Comparison of ENCODE assay signal across 11 mouse cellular contexts in genomic region chr4:34465845-34466244, GRCm38 (mm10).
DNase-seq lines count a peak whose midpoint lies in the region; ATAC-seq and TF ChIP-seq lines count a peak whose summit lies in the region.
"Had no signal": no experiment of that assay in that cellular context is flagged by ENCODE, and none has a peak within 500 bp of the region (broad histone marks: within the 10 kb centered on the region; RNA-seq: fewer than 3 reads in every experiment).

No protein-coding gene starts in this region.

- peak; percentile 95 for ATAC-seq in common myeloid progenitor, adult 5-6 weeks (replicated peaks; ENCODE audit: low read depth, poor library complexity, severe bottlenecking)
- ATAC-seq: CD4-positive, CD25-positive, alpha-beta regulatory T cell, adult 4 months had no signal

- H3K27me3 ChIP-seq in CH12.LX (replicated peaks) = no peaks in the 10 kb centered on the region
- no peaks in the 10 kb centered on the region for H3K27me3 ChIP-seq in forebrain, embryonic 10.5 days (ENCODE audit: poor library complexity, severe bottlenecking)
- H3K27me3 ChIP-seq: limb, embryonic 12.5 days had no signal

- H3K79me2 ChIP-seq in CH12.LX (replicated peaks; ENCODE audit: control insufficient read depth, extremely low read depth, insufficient read depth, poor library complexity, severe bottlenecking) = no peaks in the 10 kb centered on the region

- no peak for TF ChIP-seq CTCF in layer of hippocampus, adult 2 months (conservative IDR thresholded peaks at IDR 0.05)
- no peak for TF ChIP-seq CTCF in CH12.LX (conservative IDR thresholded peaks at IDR 0.05 in 1 of 2, IDR thresholded peaks at IDR 0.05 in 1 of 2; ENCODE audit: low read depth in 2 of 2, low read length in 2 of 2)

- in situ Hi-C loops in CH12.LX (cut with MboI; ENCODE audit: low pct_ligation_motif_present, low pct_unique_long_range_greater_than_20kb, low sequenced_read_pairs) = no loop called here

- no peak overlapping the region for H3K9ac ChIP-seq in CH12.LX (ENCODE audit: insufficient read depth, low read depth)
- H3K9ac ChIP-seq: hindbrain, embryonic 14.5 days; limb, embryonic 12.5 days; liver, embryonic 14.5 days had no signal

- TF ChIP-seq POLR2A in CH12.LX (IDR thresholded peaks at IDR 0.05; ENCODE audit: low read depth, low read length) = no peak

- DNase-seq in layer of hippocampus, adult 9-10 months (ENCODE audit: low spot score) = peak; percentile 17
- DNase-seq in layer of hippocampus, adult 2 months (ENCODE audit: low spot score in 2 of 2) = no peak
- peak; percentile 5 for DNase-seq in CH12.LX (ENCODE audit: extremely low read depth)
- DNase-seq in monocyte, adult 2 months (ENCODE audit: low read depth in 1 of 2, low spot score in 2 of 2) = peak; percentile 2 to 10
- DNase-seq in ovary, postnatal 10 days (ENCODE audit: low spot score) = no peak
- no peak for DNase-seq in forebrain, embryonic 10.5 days (ENCODE audit: extremely low spot score, low spot score)

- no peaks in the 10 kb centered on the region for H3K36me3 ChIP-seq in CH12.LX (replicated peaks in 1 of 2; ENCODE audit: control insufficient read depth in 1 of 2, insufficient read depth in 1 of 2, low read length in 1 of 2)
- H3K36me3 ChIP-seq in forebrain, embryonic 10.5 days (replicated peaks) = no peaks in the 10 kb centered on the region
- H3K36me3 ChIP-seq: limb, embryonic 12.5 days had no signal

- no peak overlapping the region for H3K27ac ChIP-seq in layer of hippocampus, adult 2 months
- no peak overlapping the region for H3K27ac ChIP-seq in CH12.LX (ENCODE audit: insufficient read depth, low read depth)
- no peak overlapping the region for H3K27ac ChIP-seq in forebrain, embryonic 10.5 days
- H3K27ac ChIP-seq: hindbrain, embryonic 14.5 days; limb, embryonic 12.5 days; liver, embryonic 14.5 days had no signal

- TF ChIP-seq RAD21 in CH12.LX (IDR thresholded peaks at IDR 0.05; ENCODE audit: low read depth, low read length) = no peak

- TF ChIP-seq EP300 in CH12.LX (IDR thresholded peaks at IDR 0.05; ENCODE audit: low read length) = no peak

- dilution Hi-C loops in CH12.LX (cut with MboI; ENCODE audit: extremely low pct_ligation_motif_present, extremely low pct_unique_long_range_greater_than_20kb, low sequenced_read_pairs) = no loop called here

- H3K4me2 ChIP-seq in CH12.LX (ENCODE audit: insufficient read depth, low read depth, poor library complexity, severe bottlenecking) = no peak overlapping the region
- H3K4me2 ChIP-seq: hindbrain, embryonic 14.5 days; limb, embryonic 12.5 days had no signal

- peaks cover 0 to 3% of the 10 kb centered on the region in 2 experiments; a peak in 1 of 4 replicates for H3K4me1 ChIP-seq in CH12.LX (ENCODE audit: control insufficient read depth in 1 of 2, insufficient read depth in 2 of 2)
- no peaks in the 10 kb centered on the region for H3K4me1 ChIP-seq in forebrain, embryonic 10.5 days
- H3K4me1 ChIP-seq: limb, embryonic 12.5 days had no signal

- H3K4me3 ChIP-seq in layer of hippocampus, adult 2 months = no peak overlapping the region
- no peak overlapping the region for H3K4me3 ChIP-seq in CH12.LX (replicated peaks in 1 of 3; ENCODE audit: low read depth in 2 of 3, low read length in 2 of 3, poor library complexity in 1 of 3)
- H3K4me3 ChIP-seq in forebrain, embryonic 10.5 days = no peak overlapping the region
- H3K4me3 ChIP-seq: limb, embryonic 12.5 days had no signal

- WGBS in forebrain, embryonic 10.5 days = 97% methylated on average over 2 of the region's 2 CpGs

- no peaks in the 10 kb centered on the region for H3K9me3 ChIP-seq in CH12.LX (replicated peaks; ENCODE audit: low read length)
- H3K9me3 ChIP-seq in forebrain, embryonic 10.5 days = no peaks in the 10 kb centered on the region
- H3K9me3 ChIP-seq: limb, embryonic 12.5 days had no signal

TF ChIP-seq in CH12.LX, 34 proteins besides CTCF, POLR2A, EP300 and RAD21:
- TF ChIP-seq HCFC1 (IDR thresholded peaks at IDR 0.05; ENCODE audit: low read depth, low read length) = no peak
- TF ChIP-seq MAX (IDR thresholded peaks at IDR 0.05; ENCODE audit: low read length) = no peak
- no peak for TF ChIP-seq ZMIZ1 (IDR thresholded peaks at IDR 0.05; ENCODE audit: low read depth, low read length)
- TF ChIP-seq CHD2 (IDR thresholded peaks at IDR 0.05; ENCODE audit: low read length) = no peak
- no peak for TF ChIP-seq MAFK (IDR thresholded peaks at IDR 0.05; ENCODE audit: insufficient replicate concordance, low read length)
- no peak for TF ChIP-seq ZC3H11A (IDR thresholded peaks at IDR 0.05; ENCODE audit: low read depth, low read length)
- TF ChIP-seq ELF1 (IDR thresholded peaks at IDR 0.05; ENCODE audit: low read depth, low read length) = no peak
- no peak for TF ChIP-seq MXI1 (IDR thresholded peaks at IDR 0.05; ENCODE audit: low read depth, low read length)
- no peak for TF ChIP-seq TBP (conservative IDR thresholded peaks at IDR 0.05; ENCODE audit: low read depth, low read length)
- TF ChIP-seq TCF12 (IDR thresholded peaks at IDR 0.05; ENCODE audit: low read depth, low read length) = no peak
- no peak for TF ChIP-seq BHLHE40 (IDR thresholded peaks at IDR 0.05; ENCODE audit: low read depth, low read length)
- TF ChIP-seq USF1 (IDR thresholded peaks at IDR 0.05; ENCODE audit: low read depth, low read length) = no peak
- no peak for TF ChIP-seq E2F4 (IDR thresholded peaks at IDR 0.05; ENCODE audit: insufficient replicate concordance, low read depth, low read length)

Comparison
In these comparisons a context has a peak if more than half of its experiments do, and no peak if none do; other contexts are left out.
1. DNase-seq: peak in layer of hippocampus, adult 9-10 months (single experiment), CH12.LX (single experiment) and monocyte, adult 2 months (2 of 2); none in layer of hippocampus, adult 2 months (0 of 2), ovary, postnatal 10 days (single experiment) and forebrain, embryonic 10.5 days (single experiment).